Mouse (Mus musculus) embryonic facial prominence, embryonic 13.5 days (tissue): ENCODE data around the gene Ift88. TPM values are rescaled to one million over a fixed set of nuclear protein-coding genes. Genes with fewer than 3 reads are reported as not detected.

Source experiments
- ATAC-seq: fragments of 200-750 bp; cut with Nextera tagmentation; 2 replicates; pipeline ENCODE4 v1.8.0; 2017; ENCODE audit warnings: low read depth; ENCODE audit not compliant: insufficient number of reproducible peaks, insufficient read depth, low FRiP score, low TSS enrichment
- H3K27ac ChIP-seq: fragments of 300-500 bp; sonication (generic); 2 replicates; pipeline ENCODE4 v1.5.1; 2015; ENCODE audit warnings: moderate library complexity, mild to moderate bottlenecking, inconsistent platforms
- H3K27me3 ChIP-seq: fragments of 300-500 bp; sonication (generic); 2 replicates; pipeline ENCODE4 v1.6.1; 2015; ENCODE audit warnings: mild to moderate bottlenecking, inconsistent platforms
- H3K36me3 ChIP-seq: fragments of 300-500 bp; sonication (generic); 2 replicates; pipeline ENCODE4 v1.6.1; 2015; ENCODE audit warnings: mild to moderate bottlenecking, inconsistent platforms
- H3K4me1 ChIP-seq: fragments of 300-500 bp; sonication (generic); 2 replicates; pipeline ENCODE4 v1.6.1; 2015; ENCODE audit warnings: inconsistent platforms
- H3K4me2 ChIP-seq: fragments of 300-500 bp; sonication (generic); 2 replicates; pipeline ENCODE4 v1.6.1; 2015; ENCODE audit warnings: moderate library complexity, mild to moderate bottlenecking, inconsistent platforms
- H3K4me3 ChIP-seq: fragments of 300-500 bp; sonication (generic); 2 replicates; pipeline ENCODE4 v1.5.1; 2015; ENCODE audit warnings: mild to moderate bottlenecking, inconsistent platforms
- H3K9ac ChIP-seq: fragments of 300-500 bp; sonication (generic); 2 replicates; pipeline ENCODE4 v1.6.1; 2015; ENCODE audit warnings: mild to moderate bottlenecking, inconsistent platforms
- H3K9me3 ChIP-seq: fragments of 300-500 bp; sonication (generic); 2 replicates; pipeline ENCODE4 v1.6.1; 2016; ENCODE audit warnings: inconsistent platforms
- WGBS: fragments of 180-500 bp; shearing (Covaris S2); methylation state at CpG from one replicate; pipeline ENCODE4 v1.1.7; 2015; ENCODE audit warnings: mixed read lengths; 5-methylcytosine and 5-hydroxymethylcytosine counted together
- polyA plus RNA-seq: library from polyadenylated mRNA; unstranded; fragments of >200 nt; fragmentation: Nextera tagmentation; extraction: Ambion mirVana; gene quantifications from 2 replicates; pipeline ENCODE4 v1.2.1, GENCODE M21; 2015

Gene Ift88
- polyA plus RNA-seq, 1 experiment from 2014 or later: 18.4 TPM

DNA sequence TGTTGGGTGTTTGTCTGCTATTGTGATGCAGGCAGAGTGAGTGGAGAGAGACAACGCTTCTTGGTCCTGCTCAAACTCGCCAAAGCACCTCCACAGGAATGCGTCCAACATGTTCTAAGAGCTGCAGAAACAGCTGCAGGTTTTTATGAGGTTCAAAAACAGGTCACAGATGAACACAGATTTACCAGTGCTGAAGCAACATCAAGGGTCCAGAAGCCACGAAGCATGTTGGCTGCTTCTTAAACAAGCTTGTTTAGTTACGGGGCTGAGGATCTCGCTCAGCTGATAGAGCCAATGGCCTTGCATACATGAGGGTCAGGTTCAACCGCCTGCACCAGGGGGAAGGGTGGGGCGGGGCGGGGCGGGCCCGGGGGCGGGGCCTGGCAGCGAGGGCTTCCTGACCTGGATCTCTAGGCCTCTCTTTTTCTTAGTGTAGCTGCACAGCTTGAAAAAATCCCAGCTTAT lies 122.7 kb downstream of the Ift88 start:
- Histone ChIP-seq H3K27ac (no peak overlapping the region; the same call in 1 of the 2 replicates), H3K36me3 (peaks cover 28% of the 10 kb centered on the region), H3K9ac (no peak overlapping the region), H3K4me2 (no peak overlapping the region), H3K9me3 (no peaks in the 10 kb centered on the region), H3K4me1 (peaks cover 11% of the 10 kb centered on the region), H3K27me3 (no peaks in the 10 kb centered on the region), H3K4me3 (no peak overlapping the region)
- 20% methylated on average over 13 of the region's 13 CpGs for WGBS
- ATAC-seq: no peak; the same call in 1 of the 2 replicates

GRCm38 (mm10) chr14:57547062-57547461 lies 123.2 kb downstream of the Ift88 start:
- Histone ChIP-seq H3K4me1 (peaks cover 11% of the 10 kb centered on the region), H3K9ac (no peak overlapping the region), H3K9me3 (no peaks in the 10 kb centered on the region), H3K27ac (no peak overlapping the region; the same call in 1 of the 2 replicates), H3K27me3 (no peaks in the 10 kb centered on the region), H3K4me3 (no peak overlapping the region), H3K4me2 (no peak overlapping the region), H3K36me3 (peaks cover 28% of the 10 kb centered on the region)
- 58% methylated on average over 5 of the region's 5 CpGs for WGBS
- no peak for ATAC-seq

- Histone ChIP-seq H3K4me2 (no peak overlapping the region), H3K9ac (no peak overlapping the region), H3K27me3 (no peaks in the 10 kb centered on the region), H3K4me1 (no peaks in the 10 kb centered on the region), H3K9me3 (no peaks in the 10 kb centered on the region), H3K27ac (no peak overlapping the region), H3K36me3 (peaks cover 25% of the 10 kb centered on the region), H3K4me3 (no peak overlapping the region)
- no peak for ATAC-seq
Measured at GRCm38 (mm10) chr14:57552945-57553344, 129.1 kb downstream of the Ift88 start.

- Histone ChIP-seq H3K9ac (no peak overlapping the region), H3K36me3 (peaks cover 15% of the 10 kb centered on the region), H3K4me2 (no peak overlapping the region), H3K4me1 (no peaks in the 10 kb centered on the region), H3K9me3 (no peaks in the 10 kb centered on the region), H3K4me3 (no peak overlapping the region), H3K27ac (no peak overlapping the region), H3K27me3 (no peaks in the 10 kb centered on the region)
- ATAC-seq: no peak
- 86% methylated on average over 5 of the region's 5 CpGs for WGBS
Measured at GRCm38 (mm10) chr14:57554434-57554833, 130.6 kb downstream of the Ift88 start.

GRCm38 (mm10) chr14:57555471-57556070 lies 131.7 kb downstream of the Ift88 start:
- peaks cover 5% of the 10 kb centered on the region; the same call in 1 of the 2 replicates for H3K36me3 ChIP-seq
- no peak overlapping the region for H3K4me2 ChIP-seq
- no peak overlapping the region for H3K4me3 ChIP-seq
- no peak for ATAC-seq
- H3K27me3 ChIP-seq: no peaks in the 10 kb centered on the region
- H3K9ac ChIP-seq: 0 out of 2 replicates have a peak overlapping the region, but pooled peaks have one; percentile 16
- no peak overlapping the region for H3K27ac ChIP-seq
- 78% methylated on average over 7 of the region's 7 CpGs for WGBS
- no peaks in the 10 kb centered on the region for H3K4me1 ChIP-seq
- no peaks in the 10 kb centered on the region for H3K9me3 ChIP-seq

DNA sequence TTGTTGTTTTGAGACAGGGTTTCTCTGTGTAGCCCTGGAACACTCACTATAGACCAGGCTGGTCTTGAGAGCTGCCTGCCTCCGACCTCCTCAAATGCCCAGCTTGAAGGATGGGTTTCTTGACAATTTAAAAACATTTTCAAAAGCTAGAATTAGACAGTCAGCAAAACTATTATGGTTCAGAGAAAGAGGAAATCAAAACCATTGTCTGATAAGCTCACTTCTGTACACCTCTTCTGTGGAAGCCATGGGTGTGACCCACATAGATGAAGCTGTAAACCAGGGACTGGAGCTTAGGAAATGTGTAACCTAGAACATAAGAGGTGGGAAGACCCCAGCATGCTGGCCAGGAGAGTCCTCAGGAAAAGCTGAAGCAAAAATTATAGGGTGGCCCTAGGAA lies 133.1 kb downstream of the Ift88 start:
- WGBS: 90% methylated on average over 1 of the region's 1 CpGs
- H3K4me3 ChIP-seq: no peak overlapping the region
- no peak overlapping the region for H3K9ac ChIP-seq
- no peak for ATAC-seq
- H3K4me2 ChIP-seq: no peak overlapping the region
- H3K9me3 ChIP-seq: no peaks in the 10 kb centered on the region
- no peaks in the 10 kb centered on the region for H3K4me1 ChIP-seq
- H3K27ac ChIP-seq: no peak overlapping the region
- no peaks in the 10 kb centered on the region for H3K27me3 ChIP-seq
- peaks cover 5% of the 10 kb centered on the region; the same call in 1 of the 2 replicates for H3K36me3 ChIP-seq

DNA sequence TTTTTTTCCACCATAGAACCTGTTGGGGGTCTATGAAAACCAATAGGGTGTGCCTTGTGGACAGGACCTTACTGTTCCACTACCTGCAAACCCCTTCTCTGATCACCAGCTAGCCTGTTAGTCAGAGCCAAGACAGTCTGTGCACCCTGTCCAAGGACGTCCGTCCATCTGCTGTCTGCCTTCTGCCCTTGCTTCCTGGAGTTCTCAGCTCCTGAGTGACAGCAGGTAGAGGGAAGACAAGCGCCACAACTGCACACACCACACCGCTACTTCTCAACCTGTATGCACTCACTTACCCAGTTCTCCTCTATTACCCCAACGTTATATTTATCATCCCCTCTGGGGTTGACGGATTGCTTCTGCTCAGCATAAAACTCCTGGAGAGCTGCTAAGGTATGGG lies 141.8 kb downstream of the Ift88 start:
- Histone ChIP-seq H3K4me1 (peaks cover 2% of the 10 kb centered on the region), H3K36me3 (peaks cover 16% of the 10 kb centered on the region), H3K4me3 (no peak overlapping the region), H3K27me3 (no peaks in the 10 kb centered on the region), H3K27ac (no peak overlapping the region), H3K4me2 (no peak overlapping the region), H3K9ac (no peak overlapping the region), H3K9me3 (no peaks in the 10 kb centered on the region)
- no peak for ATAC-seq
- WGBS: 84% methylated on average over 6 of the region's 6 CpGs

Other genes starting within 250 kb of the Ift88 start
- 28.8 and 28.9 TPM in 2 replicates for gene Cryl1, start 25.5 kb upstream of the Ift88 start, polyA plus RNA-seq
- gene Il17d, start 100.7 kb downstream of the Ift88 start, polyA plus RNA-seq: 3.5 and 4.5 TPM in 2 replicates
- gene Eef1akmt1, start 147.6 kb downstream of the Ift88 start, polyA plus RNA-seq: 100 and 108 TPM in 2 replicates
- 24.4 and 26.0 TPM in 2 replicates for gene Xpo4, start 241.4 kb downstream of the Ift88 start, polyA plus RNA-seq